Mouse (Mus musculus): Measurements from ENCODE around the gene Stn1.

Stn1 gene

DNA sequence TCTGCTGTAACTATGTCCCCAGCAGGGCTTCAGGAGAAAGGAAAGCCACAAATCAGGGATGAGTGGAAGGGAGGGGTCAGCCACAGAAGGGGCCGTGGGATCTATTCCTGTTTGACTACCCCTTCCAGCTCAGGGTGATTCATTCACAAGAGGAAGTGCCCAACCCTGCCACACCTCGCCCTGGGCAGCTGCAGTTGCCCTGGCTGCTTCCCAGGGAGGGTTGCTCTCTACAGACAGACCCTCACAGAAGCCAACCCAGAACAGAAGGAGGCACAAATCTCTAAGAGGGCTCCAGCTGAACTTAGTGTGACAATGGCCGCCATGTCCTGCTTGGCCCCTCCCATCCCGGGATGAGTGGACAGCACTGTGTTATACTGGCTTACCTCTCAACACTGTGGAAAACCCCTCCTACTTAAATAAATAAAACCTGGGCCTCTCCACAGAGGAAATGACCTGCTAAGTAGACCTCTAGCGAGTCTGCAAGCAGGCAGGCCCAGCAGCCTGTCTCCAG is 28.5 kb downstream of the Stn1 start:
- DNase-seq (ENCODE audit: low spot score): no peak

DNA sequence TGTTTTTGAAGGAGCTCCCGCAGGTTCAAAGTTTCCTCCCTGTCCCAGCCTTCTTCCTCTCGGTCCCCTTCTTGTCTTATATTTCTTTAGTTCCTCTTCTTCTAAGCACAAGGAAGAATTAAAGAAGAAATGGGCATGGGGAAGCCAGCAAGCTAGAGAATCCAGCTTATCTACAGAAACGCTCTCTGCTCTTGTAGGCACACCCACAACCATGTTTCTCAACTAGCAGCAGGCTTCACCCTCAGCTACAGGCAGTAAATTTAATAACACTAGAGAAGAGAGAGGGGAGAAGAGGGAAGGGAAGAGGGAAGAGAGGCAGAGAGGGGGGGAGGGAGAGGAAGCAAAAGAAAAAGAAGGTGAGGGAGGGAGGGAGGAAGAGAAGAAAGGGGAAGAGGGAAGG is 29.1 kb downstream of the Stn1 start:
- DNase-seq (ENCODE audit: low spot score): no peak

DNA sequence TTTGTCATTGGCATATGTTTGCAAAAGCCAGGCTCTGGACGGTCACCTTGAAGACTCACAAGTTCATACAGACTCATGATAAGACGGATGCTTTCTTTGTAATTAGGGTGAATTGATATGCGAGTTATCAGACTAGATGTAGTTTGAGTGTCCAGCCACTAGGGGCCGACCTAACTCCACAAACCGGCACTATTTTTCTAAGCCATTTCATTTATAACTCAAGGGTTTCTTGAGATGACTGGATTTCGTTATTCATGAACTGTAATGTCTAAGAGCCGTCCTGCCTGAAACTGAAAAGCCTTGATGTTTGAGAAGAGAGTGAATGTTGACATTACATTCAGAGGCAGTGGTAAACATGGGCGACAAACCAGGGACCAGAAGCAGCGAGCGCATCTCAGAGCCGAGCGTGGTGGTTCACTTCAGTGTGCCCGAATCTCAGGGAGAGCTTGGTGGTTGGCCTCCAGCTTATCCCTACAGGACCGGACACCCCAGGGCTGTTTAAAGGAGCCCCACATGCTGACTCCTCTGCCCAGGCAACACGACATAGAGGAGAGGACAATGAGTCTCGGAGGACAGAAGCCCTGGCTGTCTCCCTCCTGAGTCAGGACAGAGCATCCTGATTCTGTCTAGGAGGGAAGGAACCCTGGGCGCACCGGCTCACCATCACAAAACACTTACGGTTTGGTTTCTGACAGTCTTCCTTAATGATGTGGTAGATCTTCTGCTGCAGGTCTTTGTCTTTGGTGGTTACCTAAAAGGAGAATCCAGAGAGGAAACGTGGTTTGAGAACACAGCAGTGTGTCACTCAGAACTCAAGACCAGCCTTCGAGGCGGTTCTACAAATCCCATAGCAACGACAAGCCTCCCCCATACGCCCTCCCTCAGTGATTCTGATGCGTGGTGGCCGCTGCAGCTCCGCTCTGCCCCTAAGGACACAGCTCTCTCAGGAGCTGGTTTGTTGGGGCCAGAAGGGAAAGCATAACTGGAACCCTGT is 29.9 kb downstream of the Stn1 start:
- DNase-seq (ENCODE audit: low spot score): peak; percentile 77

DNA sequence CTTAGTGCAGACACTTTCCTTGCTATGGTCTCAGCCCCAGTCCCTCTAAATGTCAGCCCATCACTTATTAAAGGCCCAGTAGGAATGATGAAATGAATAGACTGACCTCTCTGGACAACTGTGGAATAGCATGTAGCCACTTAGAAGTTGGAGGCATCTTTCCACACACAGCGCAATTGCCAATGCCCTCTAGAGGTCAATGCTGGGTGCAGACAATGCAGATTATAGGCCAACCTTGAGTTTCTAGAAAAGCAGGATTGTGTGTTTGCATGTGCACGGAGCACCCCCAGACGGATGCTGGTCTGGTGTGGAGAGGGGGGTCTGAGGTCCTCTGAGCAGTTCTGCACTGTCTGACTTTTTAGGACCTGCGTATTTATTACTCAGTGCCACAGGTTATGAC is 33.7 kb downstream of the Stn1 start:
- no peak for DNase-seq (ENCODE audit: low spot score)

DNA sequence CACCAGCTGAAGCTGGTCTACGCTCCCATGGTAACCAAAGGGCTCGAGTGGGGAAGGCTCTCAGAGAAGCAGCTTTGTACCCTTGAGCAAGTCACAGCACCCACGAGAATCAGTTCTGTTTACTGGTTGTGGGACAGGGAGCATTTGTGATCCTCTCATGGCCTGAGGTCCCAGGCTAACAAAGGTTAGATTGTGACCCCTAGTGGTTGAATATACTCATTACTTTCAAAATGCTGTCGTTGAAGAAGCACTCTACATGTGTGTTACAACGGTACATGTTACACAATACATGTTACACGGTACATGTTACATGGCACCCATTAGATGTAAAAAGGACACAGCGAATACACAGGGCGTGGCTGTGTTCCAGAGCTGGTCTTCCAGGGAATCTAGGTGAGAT is 34.7 kb downstream of the Stn1 start:
- DNase-seq (ENCODE audit: low spot score): no peak

DNA sequence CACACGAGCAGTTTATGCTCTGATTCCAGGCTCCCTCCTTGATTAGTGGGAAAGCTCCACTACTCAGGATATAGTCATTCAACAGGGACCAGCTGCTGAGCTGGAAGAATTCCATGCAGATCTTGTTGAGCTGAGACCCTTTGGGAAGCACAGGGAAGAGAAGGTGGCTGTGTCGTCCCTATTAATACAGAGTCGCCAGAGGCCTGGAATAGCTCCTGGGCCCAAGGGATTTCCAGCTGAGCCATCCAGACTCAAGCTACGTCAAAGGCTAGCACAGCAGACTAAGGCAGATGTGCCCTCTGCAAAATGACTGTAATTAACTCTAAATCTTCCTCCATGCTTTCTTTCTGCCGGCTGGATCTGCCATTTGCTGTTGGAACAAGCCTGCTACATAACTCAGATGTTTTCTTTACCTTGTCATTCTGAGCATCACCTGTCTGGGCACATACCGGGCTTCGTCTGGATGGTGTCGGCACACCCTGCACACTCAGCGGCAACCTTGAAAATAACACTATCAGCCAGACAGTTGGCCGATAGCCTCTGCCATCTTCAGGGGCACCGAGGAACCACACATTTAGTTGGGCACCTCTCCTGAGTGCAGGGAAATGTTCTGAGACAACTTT is 36.8 kb downstream of the Stn1 start:
- no peak for DNase-seq (ENCODE audit: low spot score)

DNA sequence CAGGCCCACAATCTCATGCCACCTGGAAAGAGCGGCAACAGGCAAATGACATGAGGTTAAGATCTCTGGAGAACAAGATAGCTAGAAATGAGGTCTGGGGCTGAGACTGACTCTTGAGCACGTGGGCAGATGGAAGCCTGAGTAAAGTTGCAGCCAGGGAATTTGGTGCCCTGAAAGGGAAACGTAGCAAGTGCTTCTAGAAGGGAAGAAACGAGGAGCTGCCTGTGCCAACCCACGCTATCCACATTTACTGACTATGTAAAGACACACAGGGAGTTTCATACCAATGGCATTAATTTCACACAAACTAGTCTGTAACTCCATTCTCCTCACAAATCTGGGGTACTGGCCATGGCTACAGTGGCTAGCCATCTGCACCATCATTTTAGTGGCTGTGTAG is 37.5 kb downstream of the Stn1 start:
- no peak for DNase-seq (ENCODE audit: low spot score)

DNA sequence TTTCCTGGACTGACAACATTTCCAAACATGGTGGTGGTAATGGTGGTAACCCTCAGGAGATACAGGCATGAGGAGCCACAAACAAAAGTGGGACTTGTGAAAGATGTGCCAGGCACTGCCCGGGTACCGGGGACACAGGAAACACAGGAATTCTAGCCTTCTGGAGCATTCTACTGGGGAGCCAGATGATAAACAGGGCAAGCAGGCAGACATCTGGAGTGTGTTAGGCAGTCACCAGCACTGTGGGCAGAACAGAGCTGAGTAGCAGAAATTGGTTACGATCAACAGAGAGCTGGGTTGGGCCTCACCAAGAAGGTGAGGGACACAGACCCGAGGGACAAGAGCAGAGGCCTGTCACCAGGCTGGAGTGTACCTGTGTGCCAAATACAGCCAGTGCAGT is 38.4 kb downstream of the Stn1 start:
- DNase-seq (ENCODE audit: low spot score): no peak

DNA sequence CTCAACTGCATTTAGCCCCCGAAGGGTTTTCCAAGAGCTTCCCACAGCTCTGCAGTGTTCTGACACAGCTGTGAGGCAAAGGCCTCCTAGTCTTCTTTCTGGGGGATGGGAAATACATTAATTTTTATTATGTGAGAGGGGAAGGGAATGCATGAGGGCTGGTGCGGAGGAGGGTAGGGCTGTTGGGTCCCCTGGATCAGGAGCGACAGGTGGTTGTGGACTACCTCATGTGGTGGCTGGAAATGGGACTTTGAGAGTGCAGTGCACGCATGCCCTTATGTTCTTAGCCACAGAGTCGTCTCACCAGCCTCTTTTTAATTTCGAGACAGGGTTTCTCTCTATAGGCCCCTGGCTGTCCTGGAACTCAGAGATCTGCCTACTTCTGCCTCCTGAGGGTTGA is 39.6 kb downstream of the Stn1 start:
- no peak for DNase-seq (ENCODE audit: low spot score)

DNA sequence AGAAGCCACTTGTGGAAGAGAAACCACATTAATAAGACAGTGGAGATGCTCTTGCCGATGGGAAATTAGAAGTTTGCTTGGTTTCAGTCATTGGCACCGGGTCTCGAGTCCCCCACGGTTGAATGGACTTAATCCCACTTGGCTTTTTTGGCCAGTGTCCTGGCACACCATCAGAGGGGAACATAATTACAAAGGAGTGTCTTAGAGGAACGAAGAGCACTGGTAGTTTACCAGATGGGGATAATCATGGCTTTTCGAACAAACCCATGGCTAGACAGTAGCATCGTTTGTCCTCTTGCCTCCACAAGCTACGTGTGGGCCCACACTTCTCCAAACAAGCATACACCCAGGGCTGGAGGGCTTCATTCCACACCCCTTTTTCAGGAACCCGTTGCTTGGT is 40.0 kb downstream of the Stn1 start:
- no peak for DNase-seq (ENCODE audit: low spot score)

DNA sequence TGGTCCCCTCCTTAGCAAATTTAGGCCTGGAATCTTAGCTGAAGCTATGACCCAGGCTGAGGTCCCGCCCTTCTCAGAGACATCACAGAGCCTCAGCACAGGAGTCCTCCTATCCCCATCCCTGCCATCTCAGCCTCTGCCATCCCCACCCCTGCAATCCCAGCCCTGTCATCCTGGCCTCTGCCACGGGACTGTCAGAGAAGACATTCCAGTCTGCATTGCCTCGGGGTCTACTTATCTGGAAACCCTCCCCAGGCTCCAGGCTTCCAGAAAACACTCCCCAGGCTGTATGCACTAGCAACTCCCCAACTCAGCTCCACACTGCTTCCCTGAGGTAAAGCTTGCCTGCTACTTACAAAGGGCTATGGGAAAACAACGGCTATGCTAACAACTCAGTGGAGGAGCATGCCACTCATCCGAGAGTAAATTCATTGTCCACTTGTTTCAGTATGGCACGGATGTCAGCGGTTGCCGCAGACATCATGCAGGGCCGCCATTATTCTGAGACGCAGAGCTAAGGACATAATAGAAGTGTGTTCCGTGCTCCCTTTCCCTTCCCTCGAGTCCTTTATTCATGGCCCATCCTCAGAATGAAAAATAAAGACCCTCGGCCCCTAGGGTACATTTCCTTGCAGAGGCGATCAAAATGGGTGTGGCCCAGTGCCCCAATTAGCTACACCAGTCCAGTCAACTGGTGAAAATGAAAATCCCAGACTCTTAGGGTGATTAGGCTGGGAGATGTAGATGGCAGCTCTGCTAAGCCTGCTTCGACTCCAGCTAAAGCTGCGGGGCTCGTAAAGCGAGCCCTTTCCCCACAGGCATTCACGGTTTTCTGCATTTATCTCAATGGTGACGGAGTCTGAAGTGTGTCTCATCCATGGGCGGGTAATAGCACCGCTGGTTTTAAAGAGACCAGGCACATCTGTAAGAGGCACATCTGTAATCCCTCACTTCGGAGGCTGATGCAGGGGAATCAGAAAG is 44.0 kb downstream of the Stn1 start:
- DNase-seq (ENCODE audit: low spot score): no peak

DNA sequence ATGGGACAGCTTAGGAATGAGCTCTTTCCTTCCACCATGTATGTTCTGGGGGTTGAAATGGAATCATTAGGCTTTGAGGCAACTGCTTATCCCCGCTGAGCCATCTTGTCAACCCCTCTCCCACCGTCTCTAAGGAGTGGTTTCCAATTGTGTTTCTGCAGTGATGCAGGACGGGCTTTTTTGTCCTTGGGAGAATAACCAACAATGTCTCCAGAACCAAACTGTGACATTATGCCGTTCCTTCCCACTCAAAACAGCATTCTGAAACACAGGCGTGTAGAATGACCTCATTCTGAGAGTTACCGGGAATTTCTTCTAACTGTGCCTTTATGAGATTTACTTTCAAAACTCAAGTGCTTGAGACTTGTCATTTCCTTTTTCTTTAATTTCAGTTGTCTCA is 44.9 kb downstream of the Stn1 start:
- DNase-seq (ENCODE audit: low spot score): no peak

DNA sequence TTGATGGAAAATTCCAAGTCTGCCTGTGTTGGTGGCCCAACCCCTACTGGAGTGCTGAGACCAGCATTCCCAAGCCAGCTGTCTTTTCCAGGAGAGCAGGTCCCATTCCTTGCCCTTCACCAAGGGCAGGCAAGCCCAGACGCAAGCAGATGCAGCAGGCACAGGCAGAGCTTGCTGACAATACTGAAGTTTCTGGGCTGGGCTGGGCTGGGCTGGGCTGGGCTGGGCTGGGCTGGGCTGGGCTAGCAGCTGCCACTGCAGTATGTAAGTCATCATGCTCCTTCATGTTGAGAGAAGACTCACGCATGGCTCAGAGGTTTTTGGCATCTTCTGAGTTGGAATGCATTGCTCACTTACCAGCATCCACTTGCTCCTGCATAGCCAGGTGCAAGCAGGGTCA is 45.5 kb downstream of the Stn1 start:
- no peak for DNase-seq (ENCODE audit: low spot score)

DNA sequence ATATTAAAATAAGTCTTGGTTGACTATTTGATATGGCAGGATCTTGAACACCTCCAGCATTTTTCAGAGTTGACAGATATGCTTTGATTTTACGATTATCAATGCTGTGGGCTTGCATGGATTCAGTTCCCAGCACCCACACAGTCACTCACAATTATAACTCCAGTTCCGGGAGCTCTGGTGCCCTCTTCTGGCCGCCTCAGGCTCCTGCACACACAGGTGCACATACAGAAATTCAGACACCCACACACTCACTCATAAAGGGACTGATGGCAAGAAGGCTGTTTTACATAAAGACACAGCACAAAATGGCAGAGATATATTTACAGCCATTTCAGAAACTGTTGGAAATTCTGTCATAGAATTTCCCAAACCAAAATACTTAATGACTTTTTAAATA is 48.1 kb downstream of the Stn1 start:
- DNase-seq (ENCODE audit: low spot score): no peak

DNA sequence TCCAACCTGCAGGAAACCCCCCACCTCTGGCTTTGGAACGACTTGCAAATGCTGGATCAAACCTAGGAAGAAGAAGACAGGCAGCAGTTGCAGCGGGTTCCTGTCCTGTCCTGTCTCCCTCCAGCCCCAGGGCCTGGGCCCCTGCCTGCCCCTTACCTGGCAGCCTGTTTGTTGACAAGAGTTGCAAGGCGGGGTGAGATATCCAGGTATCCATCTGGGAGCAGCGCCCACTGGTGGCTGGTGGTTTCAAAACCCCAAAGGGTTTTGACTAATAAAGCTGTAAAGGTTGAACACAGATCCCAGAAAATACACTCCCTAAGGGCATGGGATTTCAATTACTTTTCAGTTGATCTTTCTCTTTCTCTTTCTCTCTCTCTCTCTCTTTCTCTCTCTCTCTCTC is 49.1 kb downstream of the Stn1 start:
- peak; percentile 14 for DNase-seq (ENCODE audit: low spot score)

DNA sequence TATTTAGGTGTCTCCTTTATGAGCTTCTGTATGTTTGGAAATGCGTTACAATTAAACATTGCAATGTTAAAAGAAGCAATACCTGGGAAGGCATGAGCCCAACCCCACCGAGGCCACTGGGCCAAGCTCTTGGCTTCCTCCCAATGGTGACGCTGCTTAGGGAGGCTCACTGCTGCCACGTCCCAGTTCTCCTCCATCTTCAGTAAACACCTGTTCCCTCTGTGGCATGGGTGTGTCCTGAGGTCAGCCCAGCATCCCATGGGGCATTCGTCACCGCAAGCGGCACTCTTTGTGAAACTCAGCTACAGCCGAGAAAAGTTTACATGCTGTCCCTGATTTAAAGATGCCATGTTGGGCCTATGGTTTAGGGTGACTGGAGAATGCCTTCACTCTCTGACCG is 49.7 kb downstream of the Stn1 start:
- DNase-seq (ENCODE audit: low spot score): no peak

DNA sequence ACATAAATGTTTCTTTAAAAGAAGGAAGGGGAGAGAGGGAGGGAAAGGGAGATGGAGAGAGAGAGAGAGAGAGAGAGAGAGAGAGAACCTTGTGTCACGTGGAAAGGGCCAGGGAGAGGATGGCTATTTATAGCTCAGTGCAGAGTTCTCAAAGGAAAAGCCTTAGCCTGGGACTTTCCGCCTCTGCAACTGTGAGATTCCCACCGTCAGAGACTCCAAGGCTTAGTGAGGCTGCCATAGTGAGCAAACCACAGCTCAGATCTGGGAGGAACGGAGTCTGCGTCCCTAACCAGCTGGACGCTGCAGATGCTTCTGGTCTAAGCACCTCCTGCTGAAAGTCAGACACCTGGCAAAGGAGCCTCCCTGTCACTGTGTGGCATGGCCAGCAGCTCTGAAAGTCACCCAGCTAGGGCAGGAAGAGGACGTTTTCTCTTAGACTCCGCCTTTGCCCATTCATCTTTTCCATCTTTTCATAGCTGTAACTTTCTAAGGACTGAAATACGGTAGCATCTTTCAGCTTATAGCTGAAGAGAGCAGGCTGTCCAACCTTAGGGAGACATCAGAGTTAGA is 51.2 kb downstream of the Stn1 start:
- DNase-seq (ENCODE audit: low spot score): no peak

DNA sequence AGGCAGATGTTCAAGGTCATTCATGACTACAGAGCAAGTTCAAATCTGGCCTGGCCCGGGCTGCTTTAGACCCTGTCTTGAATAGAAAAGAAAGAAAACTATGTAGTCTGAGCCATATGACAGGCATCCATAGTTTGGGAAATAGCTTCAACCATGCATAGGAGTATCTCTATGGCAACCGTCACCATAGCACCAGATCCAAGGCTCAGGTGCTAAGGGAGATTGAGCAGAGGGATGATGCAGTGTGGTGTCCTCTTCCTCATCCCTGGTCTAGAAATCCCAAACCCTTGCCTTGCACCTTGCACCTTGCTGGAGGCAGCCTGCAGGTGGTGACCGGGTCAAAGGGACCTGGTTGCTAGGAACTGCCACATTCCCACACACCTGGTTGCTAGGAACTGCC is 53.2 kb downstream of the Stn1 start:
- DNase-seq (ENCODE audit: low spot score): no peak

DNA sequence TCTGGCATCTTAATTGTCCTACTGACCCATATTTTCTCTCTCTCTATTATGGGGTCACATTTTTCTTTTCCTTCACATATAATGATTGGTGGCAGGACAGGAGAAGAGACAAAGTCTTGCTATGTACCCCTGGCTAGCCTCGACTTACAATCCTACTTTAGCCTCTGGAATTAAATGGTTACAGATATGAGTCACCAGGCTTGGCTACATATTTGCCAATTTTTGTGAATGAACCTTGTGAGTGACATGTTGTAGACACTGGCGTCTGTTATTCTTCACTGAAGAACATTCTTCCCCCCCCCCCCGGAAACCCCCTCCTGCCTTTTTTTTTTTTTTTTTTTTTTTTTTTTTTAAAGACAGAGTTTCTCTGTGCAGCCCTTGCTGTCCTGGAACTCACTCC is 54.0 kb downstream of the Stn1 start:
- DNase-seq (ENCODE audit: low spot score): no peak

DNA sequence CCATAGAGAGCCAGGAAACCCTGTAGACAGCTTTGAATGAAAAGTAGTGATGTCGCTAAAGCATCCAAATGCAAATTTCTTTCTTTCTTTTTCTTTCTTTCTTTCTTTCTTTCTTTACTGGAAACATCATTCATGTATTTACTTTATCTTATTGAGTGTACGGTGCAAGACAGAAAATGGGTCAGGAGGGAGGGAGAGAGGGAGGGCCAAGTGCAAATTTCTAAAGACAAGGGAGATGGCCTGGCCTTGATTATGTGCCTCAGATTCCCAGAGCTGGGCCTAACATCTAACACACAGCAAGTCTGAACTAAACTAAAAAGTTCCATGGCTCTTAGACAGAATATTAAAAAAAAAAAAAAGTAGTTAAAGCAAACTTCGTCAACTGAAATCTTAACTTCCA is 63.9 kb downstream of the Stn1 start:
- DNase-seq (ENCODE audit: low spot score): no peak

DNA sequence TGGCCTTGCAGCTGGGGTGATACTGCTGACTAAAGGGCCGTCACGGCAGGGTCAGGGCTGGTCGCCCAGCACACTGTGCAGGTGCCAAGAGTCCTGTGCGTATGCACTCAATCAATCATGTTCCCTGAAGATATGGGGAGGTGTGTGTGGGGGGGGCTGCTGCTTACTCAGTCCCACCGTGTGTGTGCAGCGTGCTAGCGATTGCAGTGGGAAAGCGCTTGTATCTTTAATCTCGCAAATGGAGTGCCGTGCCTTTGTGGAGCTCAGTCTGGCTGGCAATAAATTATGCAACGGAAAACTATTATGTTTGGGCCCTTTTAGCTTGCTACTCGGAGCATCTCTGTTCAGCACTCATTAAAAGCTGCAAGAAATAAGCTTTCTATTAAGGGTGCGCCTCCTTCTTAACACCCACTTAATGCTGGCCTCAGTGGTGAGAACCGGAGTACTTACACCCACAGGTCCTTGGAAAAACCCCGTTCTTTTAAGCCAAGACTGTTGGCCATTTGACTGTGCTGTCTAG is 64.4 kb downstream of the Stn1 start:
- DNase-seq (ENCODE audit: low spot score): no peak

DNA sequence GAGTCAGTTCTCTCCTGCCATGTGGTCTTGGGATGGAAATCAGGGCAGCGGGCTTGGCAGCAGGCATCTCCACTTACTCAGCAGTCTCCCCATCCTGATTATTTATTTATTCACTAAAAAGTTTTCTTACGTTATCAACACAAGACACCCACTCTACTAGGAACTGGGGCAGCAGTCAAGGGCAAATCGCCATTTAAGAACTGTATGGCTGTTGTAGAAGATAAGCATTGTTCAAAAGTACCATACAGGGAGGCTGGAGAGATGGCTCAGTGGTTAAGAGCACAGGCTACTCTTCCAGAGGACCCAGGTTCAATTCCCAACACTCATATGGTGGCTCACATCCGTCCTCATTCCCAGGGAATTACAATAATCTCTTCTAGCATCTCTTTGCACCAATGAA is 65.5 kb downstream of the Stn1 start:
- no peak for DNase-seq (ENCODE audit: low spot score)

Data from T-cell, adult 2 months (primary cell).